Mouse (Mus musculus): ENCODE results near the gene Nup93. TPM values are rescaled to one million over a fixed set of nuclear protein-coding genes. Genes with fewer than 3 reads are reported as not detected.

Gene Nup93
- total RNA-seq, 2 experiments from 2014 or later = 46.6 to 52.8 TPM

GRCm38 (mm10) chr8:94249836-94250435, 35.6 kb downstream of the Nup93 start:
- DNase-seq (ENCODE audit: low spot score in 2 of 2) = no peak
- intact Hi-C loops (cut with DNase I) = no loop called here

GRCm38 (mm10) chr8:94258881-94259280, 44.5 kb downstream of the Nup93 start:
- no peak for DNase-seq (ENCODE audit: low spot score in 2 of 2)
- intact Hi-C loops (cut with DNase I) = no loop called here

- no peak for DNase-seq (ENCODE audit: low spot score in 2 of 2)
- intact Hi-C loops (cut with DNase I) = no loop called here
These were observed 48.4 kb downstream of the Nup93 start for GRCm38 (mm10) chr8:94262626-94263297.

GRCm38 (mm10) chr8:94266344-94267191, 52.2 kb downstream of the Nup93 start:
- intact Hi-C loops (cut with DNase I) = loop anchor here (5.0 kb wide), 1 partner anchor 39 kb away; no protein-coding TSS in a partner anchor
- peak; percentile 62 to 64 for DNase-seq (ENCODE audit: low spot score in 2 of 2)

- intact Hi-C loops (cut with DNase I) = loop anchor here (5.0 kb wide), 1 partner anchor 41 kb away; no protein-coding TSS in a partner anchor
- DNase-seq (ENCODE audit: low spot score in 2 of 2) = no peak
These were observed 54.1 kb downstream of the Nup93 start for GRCm38 (mm10) chr8:94268359-94268890.

- intact Hi-C loops (cut with DNase I) = loop anchor here (5.0 kb wide), 1 partner anchor 53 kb away; no protein-coding TSS in a partner anchor
- no peak for DNase-seq (ENCODE audit: low spot score in 2 of 2)
These were observed 55.9 kb downstream of the Nup93 start for GRCm38 (mm10) chr8:94270309-94270708.

- intact Hi-C loops (cut with DNase I) = loop anchor here (5.0 kb wide), 1 partner anchor 54 kb away; no protein-coding TSS in a partner anchor
- no peak for DNase-seq (ENCODE audit: low spot score in 2 of 2)
These were observed 56.7 kb downstream of the Nup93 start for GRCm38 (mm10) chr8:94271102-94271501.

- intact Hi-C loops (cut with DNase I) = loop anchor here (5.0 kb wide), 1 partner anchor 55 kb away; no protein-coding TSS in a partner anchor
- no peak for DNase-seq (ENCODE audit: low spot score in 2 of 2)
These were observed 58.2 kb downstream of the Nup93 start for GRCm38 (mm10) chr8:94272612-94273011.

- DNase-seq (ENCODE audit: low spot score in 2 of 2) = no peak
- intact Hi-C loops (cut with DNase I) = loop anchor here (5.0 kb wide), 1 partner anchor 56 kb away; no protein-coding TSS in a partner anchor
These were observed 59.0 kb downstream of the Nup93 start for GRCm38 (mm10) chr8:94273289-94273850.

- intact Hi-C loops (cut with DNase I) = loop anchor here (5.0 kb wide), 1 partner anchor 57 kb away; no protein-coding TSS in a partner anchor
- peak in 1 of 2 experiments; percentile 36 for DNase-seq (ENCODE audit: low spot score in 2 of 2)
These were observed 59.7 kb downstream of the Nup93 start for GRCm38 (mm10) chr8:94274030-94274429.

- intact Hi-C loops (cut with DNase I) = no loop called here
- no peak for DNase-seq (ENCODE audit: low spot score in 2 of 2)
These were observed 63.9 kb downstream of the Nup93 start for GRCm38 (mm10) chr8:94278295-94278694.

GRCm38 (mm10) chr8:94280001-94280613, 65.7 kb downstream of the Nup93 start:
- intact Hi-C loops (cut with DNase I) = no loop called here
- DNase-seq (ENCODE audit: low spot score in 2 of 2) = no peak

- no peak for DNase-seq (ENCODE audit: low spot score in 2 of 2)
- intact Hi-C loops (cut with DNase I) = no loop called here
These were observed 68.2 kb downstream of the Nup93 start for GRCm38 (mm10) chr8:94282453-94282985.

GRCm38 (mm10) chr8:94284204-94284603, 69.8 kb downstream of the Nup93 start:
- DNase-seq (ENCODE audit: low spot score in 2 of 2) = no peak
- intact Hi-C loops (cut with DNase I) = no loop called here

- DNase-seq (ENCODE audit: low spot score in 2 of 2) = no peak
- intact Hi-C loops (cut with DNase I) = no loop called here
These were observed 76.2 kb downstream of the Nup93 start for GRCm38 (mm10) chr8:94290606-94291005.

GRCm38 (mm10) chr8:94292072-94292471, 77.7 kb downstream of the Nup93 start:
- intact Hi-C loops (cut with DNase I) = no loop called here
- no peak for DNase-seq (ENCODE audit: low spot score in 2 of 2)

GRCm38 (mm10) chr8:94292626-94293025, 78.3 kb downstream of the Nup93 start:
- no peak for DNase-seq (ENCODE audit: low spot score in 2 of 2)
- intact Hi-C loops (cut with DNase I) = no loop called here

GRCm38 (mm10) chr8:94295687-94296086, 81.3 kb downstream of the Nup93 start:
- intact Hi-C loops (cut with DNase I) = no loop called here
- DNase-seq (ENCODE audit: low spot score in 2 of 2) = peak in 1 of 2 experiments; percentile 47

Measured in left cerebral cortex, postnatal 14 days (tissue).